Mouse (Mus musculus): ENCODE data around the gene Srrm2. TPM values are rescaled to one million over a fixed set of nuclear protein-coding genes. Genes with fewer than 3 reads are reported as not detected.
A peak's percentile ranks its signal among the peaks of the same experiment; 100 is the strongest.
"Not testable (repeated sequence)": the region's sequence is repeated elsewhere in the genome, so short reads cannot be mapped to it uniquely, and the experiment has no call there.

Gene Srrm2
- polyA plus RNA-seq, 1 experiment from 2014 or later: 327 TPM

GRCm38 (mm10) chr17:23770896-23771283 is 19.4 kb upstream of the Srrm2 start:
- peak; percentile 34 for ATAC-seq (ENCODE audit: extremely low read depth, insufficient number of reproducible peaks, low FRiP score, low TSS enrichment)

DNA sequence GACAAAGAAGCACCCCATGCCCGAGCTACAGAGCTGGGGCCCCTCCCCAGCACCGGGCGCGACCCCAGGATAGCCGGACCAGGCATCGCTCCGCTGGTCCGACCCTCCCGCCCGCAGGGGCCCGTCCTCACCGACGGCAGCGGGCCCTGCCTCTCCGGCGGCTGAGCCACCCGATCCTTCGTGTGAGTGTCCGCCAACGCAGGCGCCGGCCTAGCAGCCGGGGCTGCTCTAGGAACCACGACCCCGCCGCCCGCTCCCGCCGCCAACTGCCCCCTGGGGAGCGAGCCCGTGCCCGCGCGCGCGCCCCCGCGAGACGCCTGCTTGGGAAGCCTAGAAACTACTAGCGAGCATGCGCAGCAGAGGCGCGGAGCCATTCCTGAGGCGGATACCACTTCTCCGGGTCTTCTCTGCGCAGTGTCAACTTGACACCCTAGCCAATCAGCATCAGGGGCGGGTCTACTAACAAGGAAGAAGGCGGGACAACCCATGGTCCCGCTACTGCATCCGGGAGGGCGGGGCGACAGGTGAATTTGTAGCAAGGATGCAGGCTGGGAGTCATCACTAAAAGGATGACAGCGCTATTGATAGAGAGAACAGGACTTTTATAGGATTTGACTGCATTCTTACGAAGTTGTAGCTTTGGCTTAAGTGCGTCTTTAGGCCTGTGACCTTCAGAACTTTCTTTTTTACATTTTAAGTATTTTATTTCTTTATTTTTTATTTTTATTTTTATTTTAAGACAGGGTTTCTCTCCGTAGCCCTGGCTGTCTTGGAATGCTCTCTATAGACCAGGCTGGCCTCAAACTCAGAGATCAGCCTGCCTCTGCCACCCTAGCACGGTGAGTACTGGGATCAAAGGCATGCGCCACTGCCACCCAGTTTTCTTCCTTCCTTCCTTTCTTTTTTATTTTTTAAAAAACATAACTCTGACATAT is 18.8 kb upstream of the Srrm2 start, which contains the start of gene Flywch1:
TSS of gene Flywch1 (minus strand) at position 319 of the 935 bp plus-strand sequence.
- Histone ChIP-seq H3K27me3 (replicated peaks) (no peaks in the 10 kb centered on the region), H3K27ac (replicated peaks) (peak within 1 kb of the TSS; percentile 87), H3K9me3 (no peaks in the 10 kb centered on the region), H3K4me3 (peak within 1 kb of the TSS; percentile 94), H3K4me2 (peak within 1 kb of the TSS; percentile 83), H3K36me3 (peaks cover 8% of the 10 kb centered on the region; the same call in 1 of the 2 replicates), H3K4me1 (peaks cover 15% of the 10 kb centered on the region), H3K9ac (peak within 1 kb of the TSS; percentile 98)
- peak; percentile 98 for ATAC-seq (ENCODE audit: extremely low read depth, insufficient number of reproducible peaks, low FRiP score, low TSS enrichment)
- WGBS: 3% methylated on average over 55 of the region's 58 CpGs

More at GRCm38 (mm10) chr17:23770896-23771283, 19.4 kb upstream of the Srrm2 start:
- 1% methylated on average over 19 of the region's 19 CpGs for WGBS
- Histone ChIP-seq H3K36me3 (peaks cover 8% of the 10 kb centered on the region; the same call in 1 of the 2 replicates), H3K9me3 (no peaks in the 10 kb centered on the region), H3K4me1 (peaks cover 15% of the 10 kb centered on the region), H3K27ac (replicated peaks) (peak overlapping the region; percentile 87), H3K27me3 (replicated peaks) (no peaks in the 10 kb centered on the region), H3K4me3 (peak overlapping the region; percentile 94), H3K4me2 (peak overlapping the region; percentile 83), H3K9ac (peak overlapping the region; percentile 98)

- peak overlapping the region; percentile 83; the same call in 1 of the 2 replicates for H3K4me2 ChIP-seq
- H3K9ac ChIP-seq; H3K9me3 ChIP-seq; ATAC-seq (ENCODE audit: extremely low read depth, insufficient number of reproducible peaks, low FRiP score, low TSS enrichment); H3K4me3 ChIP-seq; H3K27me3 ChIP-seq (replicated peaks); H3K27ac ChIP-seq (replicated peaks); H3K36me3 ChIP-seq: not testable (repeated sequence)
- H3K4me1 ChIP-seq: peaks cover 15% of the 10 kb centered on the region
- WGBS: 82% methylated on average over 2 of the region's 2 CpGs
Observed at GRCm38 (mm10) chr17:23772219-23772556, 18.1 kb upstream of the Srrm2 start.

GRCm38 (mm10) chr17:23773676-23774075 is 16.7 kb upstream of the Srrm2 start:
- no peak for ATAC-seq (ENCODE audit: extremely low read depth, insufficient number of reproducible peaks, low FRiP score, low TSS enrichment)
- 58% methylated on average over 6 of the region's 6 CpGs for WGBS
- Histone ChIP-seq H3K9ac (no peak overlapping the region), H3K4me1 (peaks cover 15% of the 10 kb centered on the region), H3K36me3 (no peaks in the 10 kb centered on the region; the same call in 1 of the 2 replicates), H3K27ac (replicated peaks) (no peak overlapping the region), H3K4me3 (no peak overlapping the region), H3K4me2 (no peak overlapping the region), H3K9me3 (no peaks in the 10 kb centered on the region), H3K27me3 (replicated peaks) (no peaks in the 10 kb centered on the region)

- Histone ChIP-seq H3K9me3 (no peaks in the 10 kb centered on the region), H3K36me3 (no peaks in the 10 kb centered on the region; the same call in 1 of the 2 replicates), H3K4me2 (no peak overlapping the region), H3K27me3 (replicated peaks) (no peaks in the 10 kb centered on the region), H3K4me1 (peaks cover 15% of the 10 kb centered on the region), H3K4me3 (no peak overlapping the region), H3K27ac (replicated peaks) (no peak overlapping the region), H3K9ac (no peak overlapping the region)
- WGBS: 6% methylated on average over 12 of the region's 12 CpGs
- ATAC-seq (ENCODE audit: extremely low read depth, insufficient number of reproducible peaks, low FRiP score, low TSS enrichment): no peak
Observed at GRCm38 (mm10) chr17:23774090-23774489, 16.2 kb upstream of the Srrm2 start.

DNA sequence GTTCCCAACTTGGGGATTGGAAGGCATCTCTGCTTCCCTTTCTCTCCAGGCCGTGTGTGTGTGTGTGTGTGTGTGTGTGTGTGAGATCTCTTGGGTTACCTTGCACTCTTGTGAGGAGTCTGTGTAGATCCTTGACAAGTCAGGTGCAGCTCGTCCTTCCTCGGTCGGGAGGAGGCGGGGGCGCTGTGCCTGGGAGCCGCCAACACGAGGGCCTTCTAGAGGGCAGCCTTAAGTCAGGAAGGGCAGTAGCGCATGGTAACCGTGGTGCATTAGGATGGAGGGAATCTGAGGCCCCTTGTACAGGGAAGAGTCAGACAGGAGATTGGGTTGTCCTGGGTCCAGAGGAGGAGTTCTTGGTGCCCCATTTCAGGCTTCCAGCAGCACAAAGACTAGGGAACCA is 14.1 kb upstream of the Srrm2 start:
- H3K9ac ChIP-seq: no peak overlapping the region

GRCm38 (mm10) chr17:23777141-23777540 is 13.2 kb upstream of the Srrm2 start:
- H3K9ac ChIP-seq: no peak overlapping the region
- H3K9me3 ChIP-seq: no peaks in the 10 kb centered on the region
- no peak overlapping the region for H3K4me2 ChIP-seq
- no peaks in the 10 kb centered on the region for H3K4me1 ChIP-seq
- no peaks in the 10 kb centered on the region for H3K27me3 ChIP-seq (replicated peaks)
- no peak overlapping the region for H3K4me3 ChIP-seq
- H3K27ac ChIP-seq (replicated peaks): no peak overlapping the region
- no peaks in the 10 kb centered on the region for H3K36me3 ChIP-seq
- WGBS: 66% methylated on average over 2 of the region's 2 CpGs
- ATAC-seq (ENCODE audit: extremely low read depth, insufficient number of reproducible peaks, low FRiP score, low TSS enrichment): no peak

More for the DNA sequence above, 14.1 kb upstream of the Srrm2 start:
- no peaks in the 10 kb centered on the region for H3K9me3 ChIP-seq
- H3K27me3 ChIP-seq (replicated peaks): no peaks in the 10 kb centered on the region
- no peaks in the 10 kb centered on the region for H3K36me3 ChIP-seq
- no peak overlapping the region for H3K4me2 ChIP-seq
- no peak overlapping the region for H3K27ac ChIP-seq (replicated peaks)
- 75% methylated on average over 10 of the region's 10 CpGs for WGBS
- ATAC-seq (ENCODE audit: extremely low read depth, insufficient number of reproducible peaks, low FRiP score, low TSS enrichment): no peak
- H3K4me1 ChIP-seq: peaks cover 3% of the 10 kb centered on the region; the same call in 1 of the 2 replicates
- H3K4me3 ChIP-seq: no peak overlapping the region

DNA sequence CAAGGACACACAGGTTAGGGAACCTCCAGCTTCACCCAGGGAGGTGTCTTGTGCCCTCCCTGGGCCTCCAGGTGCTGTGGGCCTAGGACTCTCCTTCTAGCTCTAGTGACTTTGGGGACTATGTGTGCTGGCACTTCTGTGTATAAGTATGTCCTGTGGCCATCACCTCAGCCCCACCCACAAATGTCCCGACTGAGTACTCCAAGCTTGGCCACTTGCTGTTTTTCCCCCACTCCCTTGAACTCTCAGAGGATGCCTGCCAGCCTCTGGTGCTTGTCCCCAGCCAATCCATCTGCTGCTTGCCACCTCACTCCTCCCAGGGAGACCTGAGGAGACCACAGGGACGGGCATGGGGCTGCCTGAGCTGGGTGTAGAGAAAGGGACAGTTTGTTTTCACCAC is 11.9 kb upstream of the Srrm2 start:
- H3K4me2 ChIP-seq: no peak overlapping the region
- H3K9ac ChIP-seq: no peak overlapping the region
- no peaks in the 10 kb centered on the region for H3K27me3 ChIP-seq (replicated peaks)
- H3K36me3 ChIP-seq: no peaks in the 10 kb centered on the region
- no peaks in the 10 kb centered on the region for H3K4me1 ChIP-seq
- 37% methylated on average over 2 of the region's 2 CpGs for WGBS
- H3K9me3 ChIP-seq: no peaks in the 10 kb centered on the region
- ATAC-seq (ENCODE audit: extremely low read depth, insufficient number of reproducible peaks, low FRiP score, low TSS enrichment): no peak
- H3K4me3 ChIP-seq: no peak overlapping the region
- H3K27ac ChIP-seq (replicated peaks): no peak overlapping the region

DNA sequence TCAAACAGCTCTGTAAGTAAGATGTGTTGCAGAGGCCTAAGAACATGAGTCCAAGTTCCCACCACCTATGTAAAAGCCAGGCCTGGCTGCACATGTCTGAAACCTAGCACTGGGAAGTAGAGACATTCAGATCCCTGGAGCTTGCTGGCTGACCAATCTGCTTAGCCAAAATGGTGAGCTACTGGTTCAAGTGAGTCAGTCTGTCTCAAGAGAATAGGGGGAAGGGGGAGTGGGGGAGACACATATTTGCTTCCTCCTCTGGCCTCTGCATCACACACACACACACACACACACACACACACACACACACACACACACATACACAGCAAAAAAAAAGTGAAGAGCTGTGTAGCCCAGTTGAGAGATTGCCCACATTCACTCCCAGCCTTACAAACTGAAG is 7.0 kb upstream of the Srrm2 start:
- no peaks in the 10 kb centered on the region for H3K36me3 ChIP-seq
- no peak overlapping the region for H3K4me2 ChIP-seq
- H3K4me1 ChIP-seq: peaks cover 11% of the 10 kb centered on the region
- H3K9me3 ChIP-seq: no peaks in the 10 kb centered on the region
- H3K4me3 ChIP-seq: no peak overlapping the region
- ATAC-seq (ENCODE audit: extremely low read depth, insufficient number of reproducible peaks, low FRiP score, low TSS enrichment): no peak
- H3K27ac ChIP-seq (replicated peaks): no peak overlapping the region
- no peaks in the 10 kb centered on the region for H3K27me3 ChIP-seq (replicated peaks)
- no peak overlapping the region for H3K9ac ChIP-seq

DNA sequence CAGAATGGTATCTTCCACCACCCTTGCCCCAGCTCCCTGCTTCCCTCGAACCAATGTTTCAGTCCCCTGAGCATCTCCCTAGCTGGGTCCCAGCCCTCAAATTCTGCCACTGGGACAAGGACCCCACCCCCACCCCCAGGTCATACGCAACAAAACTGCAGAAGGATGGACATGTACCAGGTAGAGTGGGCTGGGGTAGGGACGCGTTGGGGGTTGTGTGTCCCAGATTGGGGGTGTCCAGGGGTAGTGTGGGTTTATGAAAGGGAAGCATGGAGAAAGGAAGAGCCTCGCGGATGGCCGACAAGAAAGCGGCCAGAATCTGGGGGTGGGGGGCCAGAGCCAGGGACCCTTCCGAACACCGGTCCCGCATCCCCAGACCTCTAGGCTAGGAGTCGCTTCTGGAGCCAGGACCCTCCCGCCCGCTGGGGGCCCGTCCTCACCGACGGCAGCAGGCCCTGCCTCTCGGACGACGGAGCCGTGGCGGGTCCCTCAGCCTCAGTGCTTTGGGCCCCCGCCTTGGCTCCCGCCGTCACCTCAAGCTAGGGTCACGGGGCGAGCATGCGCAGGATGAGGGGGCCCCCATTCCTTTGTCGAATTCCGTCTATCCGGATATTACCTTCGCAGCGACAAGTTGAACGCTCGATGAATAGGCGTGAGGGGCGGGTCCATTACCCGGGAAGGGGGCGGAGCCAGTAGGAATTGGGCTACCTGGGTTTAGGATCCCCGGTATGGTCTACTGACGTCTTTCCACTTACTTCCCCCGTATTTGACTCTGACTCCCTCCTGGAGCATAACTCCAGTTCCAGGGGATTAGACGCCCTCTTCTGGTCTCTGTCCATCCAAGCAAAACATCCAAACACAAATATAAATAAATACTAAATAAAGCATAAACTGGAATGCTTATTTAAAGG is 4.5 kb upstream of the Srrm2 start, which contains the start of gene Flywch2:
TSS of gene Flywch2 (minus strand) at position 521 of the 911 bp plus-strand sequence.
- peak within 1 kb of the TSS; percentile 93 for H3K4me2 ChIP-seq
- WGBS: 2% methylated on average over 43 of the region's 43 CpGs
- peak within 1 kb of the TSS; percentile 85 for H3K9ac ChIP-seq
- peaks cover 25% of the 10 kb centered on the region for H3K4me1 ChIP-seq
- peak within 1 kb of the TSS; percentile 65 for H3K4me3 ChIP-seq
- H3K9me3 ChIP-seq: no peaks in the 10 kb centered on the region
- H3K27ac ChIP-seq (replicated peaks): no peak within 1 kb of the TSS
- no peaks in the 10 kb centered on the region for H3K36me3 ChIP-seq
- 0 out of 2 replicates have a peak, but pooled peaks have one; percentile 30 for ATAC-seq (ENCODE audit: extremely low read depth, insufficient number of reproducible peaks, low FRiP score, low TSS enrichment)
- no peaks in the 10 kb centered on the region for H3K27me3 ChIP-seq (replicated peaks)

GRCm38 (mm10) chr17:23786510-23786931 is 3.8 kb upstream of the Srrm2 start:
- Histone ChIP-seq H3K9me3 (no peaks in the 10 kb centered on the region), H3K4me2 (peak overlapping the region; percentile 93), H3K36me3 (no peaks in the 10 kb centered on the region), H3K27me3 (replicated peaks) (no peaks in the 10 kb centered on the region), H3K27ac (replicated peaks) (no peak overlapping the region), H3K4me1 (peaks cover 31% of the 10 kb centered on the region), H3K4me3 (peak overlapping the region; percentile 65), H3K9ac (peak overlapping the region; percentile 85)
- no peak for ATAC-seq (ENCODE audit: extremely low read depth, insufficient number of reproducible peaks, low FRiP score, low TSS enrichment)
- WGBS: 18% methylated on average over 13 of the region's 13 CpGs

All from heart, embryonic 13.5 days (tissue).